Mouse (Mus musculus) hindbrain, embryonic 16.5 days (tissue): Measurements from ENCODE around the gene Gimap8. TPM values are rescaled to one million over a fixed set of nuclear protein-coding genes. Genes with fewer than 3 reads are reported as not detected.

Experiments used
- ATAC-seq: fragments of 200-750 bp; cut with Nextera tagmentation; 2 replicates; pipeline ENCODE4 v1.8.0; 2017; ENCODE audit warnings: moderate TSS enrichment, moderate library complexity
- H3K27ac ChIP-seq: fragments of 300-500 bp; sonication (generic); 2 replicates; pipeline ENCODE4 v1.5.1; 2014; ENCODE audit warnings: low read depth, mild to moderate bottlenecking, control low read depth, low read length, moderate library complexity
- H3K27me3 ChIP-seq: fragments of 300-500 bp; sonication (generic); replicated peaks from 2 replicates; pipeline ENCODE4 v1.6.1; 2014; ENCODE audit warnings: low read length; ENCODE audit not compliant: control insufficient read depth, insufficient read depth
- H3K36me3 ChIP-seq: fragments of 300-500 bp; sonication (generic); 2 replicates; pipeline ENCODE4 v1.6.1; 2014; ENCODE audit warnings: mild to moderate bottlenecking, low read length, moderate library complexity, mixed read lengths; ENCODE audit not compliant: control insufficient read depth, insufficient read depth
- H3K4me1 ChIP-seq: fragments of 300-500 bp; sonication (generic); 2 replicates; pipeline ENCODE4 v1.6.1; 2014; ENCODE audit warnings: low read depth, low read length; ENCODE audit not compliant: control insufficient read depth, insufficient read depth
- H3K4me2 ChIP-seq: fragments of 300-500 bp; sonication (generic); 2 replicates; pipeline ENCODE4 v1.6.1; 2014; ENCODE audit warnings: mild to moderate bottlenecking, low read length, control low read depth, moderate library complexity
- H3K4me3 ChIP-seq: fragments of 300-500 bp; sonication (generic); 2 replicates; pipeline ENCODE4 v1.5.1; 2014; ENCODE audit warnings: mild to moderate bottlenecking, low read length, control low read depth, moderate library complexity
- H3K9ac ChIP-seq: fragments of 300-500 bp; sonication (generic); 2 replicates; pipeline ENCODE4 v1.6.1; 2014; ENCODE audit warnings: low read depth, mild to moderate bottlenecking, control low read depth, low read length, moderate library complexity
- H3K9me3 ChIP-seq: fragments of 300-500 bp; sonication (generic); 2 replicates; pipeline ENCODE4 v1.6.1; 2014; ENCODE audit warnings: mild to moderate bottlenecking, low read length, moderate library complexity; ENCODE audit not compliant: control insufficient read depth
- WGBS: fragments of 180-500 bp; shearing (Covaris S2); extraction: QIAGEN DNeasy Blood & Tissue Kit; methylation state at CpG from one replicate; pipeline ENCODE4 v1.1.7; 2014; 5-methylcytosine and 5-hydroxymethylcytosine counted together
- polyA plus RNA-seq: library from polyadenylated mRNA; unstranded; fragments of >200 nt; fragmentation: Nextera tagmentation; extraction: Ambion mirVana; gene quantifications from 2 replicates; pipeline ENCODE4 v1.2.1, GENCODE M21; 2015

Gene Gimap8
- polyA plus RNA-seq, 1 experiment from 2014 or later, result 0.59 TPM

GRCm38 (mm10) chr6:48630831-48631230 is 16.2 kb upstream of the Gimap8 start:
- no peak overlapping the region for H3K4me3 ChIP-seq
- no peaks in the 10 kb centered on the region for H3K36me3 ChIP-seq
- H3K4me2 ChIP-seq, result no peak overlapping the region
- H3K4me1 ChIP-seq, result peaks cover 13% of the 10 kb centered on the region
- H3K27ac ChIP-seq, result no peak overlapping the region
- ATAC-seq, result no peak
- WGBS, result 91% methylated on average over 8 of the region's 8 CpGs
- no peaks in the 10 kb centered on the region for H3K9me3 ChIP-seq
- no peak overlapping the region for H3K9ac ChIP-seq
- H3K27me3 ChIP-seq, result peaks cover 5% of the 10 kb centered on the region

DNA sequence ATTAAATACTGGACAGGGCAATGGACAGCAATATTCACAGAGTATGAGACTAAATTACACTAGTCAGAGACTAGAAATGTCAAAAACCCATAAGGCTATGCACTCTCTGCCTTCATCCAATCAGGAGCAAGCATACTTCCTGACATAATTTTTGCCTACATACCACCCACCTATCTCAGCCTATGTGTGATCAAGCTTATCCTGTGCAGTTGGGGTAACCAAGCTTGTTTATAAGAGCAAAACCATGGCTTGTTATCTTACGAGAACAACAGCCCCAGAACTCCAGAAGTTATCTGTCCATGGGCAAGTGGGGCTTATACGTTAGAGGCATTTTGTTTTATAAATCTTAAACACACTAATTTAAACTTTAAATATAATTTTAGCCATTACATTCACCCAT is 11.9 kb upstream of the Gimap8 start:
- Histone ChIP-seq H3K4me2 (no peak overlapping the region), H3K27ac (no peak overlapping the region), H3K4me1 (no peaks in the 10 kb centered on the region; the same call in 1 of the 2 replicates), H3K4me3 (no peak overlapping the region), H3K9me3 (no peaks in the 10 kb centered on the region), H3K27me3 (no peaks in the 10 kb centered on the region; the same call in 1 of the 2 replicates), H3K36me3 (no peaks in the 10 kb centered on the region), H3K9ac (no peak overlapping the region)
- 83% methylated on average over 2 of the region's 2 CpGs for WGBS
- no peak for ATAC-seq

- no peaks in the 10 kb centered on the region for H3K36me3 ChIP-seq
- 32% methylated on average over 6 of the region's 6 CpGs for WGBS
- H3K9me3 ChIP-seq, result no peaks in the 10 kb centered on the region
- no peak overlapping the region for H3K4me3 ChIP-seq
- no peak for ATAC-seq
- no peaks in the 10 kb centered on the region for H3K4me1 ChIP-seq
- no peaks in the 10 kb centered on the region for H3K27me3 ChIP-seq
- H3K4me2 ChIP-seq, result no peak overlapping the region
- no peak overlapping the region for H3K27ac ChIP-seq
- no peak overlapping the region for H3K9ac ChIP-seq
These were observed 10.5 kb upstream of the Gimap8 start for GRCm38 (mm10) chr6:48636515-48636914.

GRCm38 (mm10) chr6:48637811-48638500 is 9.1 kb upstream of the Gimap8 start:
- Histone ChIP-seq H3K4me3 (no peak overlapping the region), H3K4me1 (no peaks in the 10 kb centered on the region), H3K9me3 (no peaks in the 10 kb centered on the region), H3K9ac (no peak overlapping the region), H3K4me2 (no peak overlapping the region), H3K27me3 (no peaks in the 10 kb centered on the region), H3K27ac (no peak overlapping the region), H3K36me3 (no peaks in the 10 kb centered on the region)
- ATAC-seq, result no peak
- whole genome bisulfite sequencing, result 56% methylated on average over 6 of the region's 6 CpGs

GRCm38 (mm10) chr6:48638553-48638952 is 8.5 kb upstream of the Gimap8 start:
- Histone ChIP-seq H3K4me3 (no peak overlapping the region), H3K9me3 (no peaks in the 10 kb centered on the region), H3K4me2 (no peak overlapping the region), H3K36me3 (no peaks in the 10 kb centered on the region), H3K27ac (no peak overlapping the region), H3K27me3 (no peaks in the 10 kb centered on the region), H3K4me1 (no peaks in the 10 kb centered on the region), H3K9ac (no peak overlapping the region)
- no peak for ATAC-seq
- 76% methylated on average over 2 of the region's 2 CpGs for WGBS

- WGBS, result 86% methylated on average over 6 of the region's 6 CpGs
- ATAC-seq, result no peak
- H3K4me2 ChIP-seq, result no peak overlapping the region
These were observed 5.6 kb upstream of the Gimap8 start for GRCm38 (mm10) chr6:48641391-48641790.

GRCm38 (mm10) chr6:48642764-48643292 is 4.2 kb upstream of the Gimap8 start:
- no peak overlapping the region for H3K27ac ChIP-seq
- no peak overlapping the region for H3K4me2 ChIP-seq
- WGBS, result 21% methylated on average over 4 of the region's 4 CpGs
- no peaks in the 10 kb centered on the region for H3K4me1 ChIP-seq
- no peaks in the 10 kb centered on the region for H3K27me3 ChIP-seq
- H3K36me3 ChIP-seq, result no peaks in the 10 kb centered on the region
- no peak overlapping the region for H3K9ac ChIP-seq
- ATAC-seq, result peak; percentile 45; the same call in 1 of the 2 replicates
- no peaks in the 10 kb centered on the region for H3K9me3 ChIP-seq
- H3K4me3 ChIP-seq, result no peak overlapping the region

More at GRCm38 (mm10) chr6:48641391-48641790, 5.6 kb upstream of the Gimap8 start:
- no peaks in the 10 kb centered on the region for H3K36me3 ChIP-seq
- no peak overlapping the region for H3K4me3 ChIP-seq
- no peak overlapping the region for H3K27ac ChIP-seq
- no peaks in the 10 kb centered on the region for H3K4me1 ChIP-seq
- H3K27me3 ChIP-seq, result no peaks in the 10 kb centered on the region
- no peaks in the 10 kb centered on the region for H3K9me3 ChIP-seq
- H3K9ac ChIP-seq, result no peak overlapping the region

DNA sequence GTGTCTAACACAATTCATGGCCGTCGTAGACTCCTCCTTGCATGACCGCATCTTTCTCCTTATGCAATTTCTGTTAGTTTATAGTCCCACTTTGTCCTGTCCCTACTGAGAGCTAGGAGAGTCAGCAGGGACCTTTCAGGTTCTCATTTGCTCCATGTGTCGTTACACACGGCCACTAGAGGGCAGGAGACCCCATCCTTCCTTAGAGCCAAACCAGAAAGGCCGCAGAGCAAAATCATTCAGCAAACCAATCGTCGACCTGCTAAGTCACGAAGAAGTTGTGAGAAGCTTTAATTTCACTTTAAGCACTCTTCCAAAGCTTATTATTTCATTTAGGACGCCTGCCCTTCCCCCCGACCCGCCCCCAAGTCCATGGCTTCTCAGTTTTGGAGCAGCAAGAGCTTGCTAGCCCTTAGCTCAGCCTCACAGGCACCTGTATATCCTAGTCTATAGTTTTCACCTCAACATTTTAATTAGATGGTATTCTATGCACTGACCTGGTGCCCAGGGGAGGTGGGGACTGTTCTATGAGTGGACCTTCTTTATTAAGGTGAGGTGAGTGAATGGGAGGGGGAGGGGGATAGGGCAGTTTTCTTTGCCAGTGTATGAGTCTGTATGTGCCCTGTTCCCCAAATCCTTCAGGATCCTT is 1.2 kb upstream of the Gimap8 start:
- Histone ChIP-seq H3K4me2 (no peak overlapping the region), H3K9me3 (no peaks in the 10 kb centered on the region), H3K27me3 (no peaks in the 10 kb centered on the region), H3K27ac (no peak overlapping the region), H3K4me3 (no peak overlapping the region), H3K36me3 (no peaks in the 10 kb centered on the region), H3K4me1 (no peaks in the 10 kb centered on the region), H3K9ac (no peak overlapping the region)
- 0 out of 2 replicates have a peak, but pooled peaks have one; percentile 48 for ATAC-seq
- WGBS, result 18% methylated on average over 12 of the region's 12 CpGs

DNA sequence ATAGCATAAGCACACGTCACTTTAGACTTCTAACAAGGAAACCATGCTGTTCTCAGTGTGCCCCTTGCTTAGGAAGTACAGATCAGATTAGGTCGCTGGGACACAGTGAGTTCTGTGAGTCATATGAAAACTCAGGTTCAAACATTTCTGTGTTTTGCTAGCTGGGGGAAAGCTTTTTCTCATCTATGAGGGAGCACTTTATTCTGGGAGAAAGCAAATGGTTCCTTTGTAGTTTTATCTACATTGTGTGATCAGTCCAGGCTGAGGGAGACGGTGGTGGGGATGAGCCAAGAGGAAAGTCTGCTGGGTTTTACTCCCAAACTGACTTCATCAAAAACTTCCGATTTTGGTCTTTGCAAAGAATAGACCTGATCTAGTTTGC is 734 bp upstream of the Gimap8 start:
- H3K9ac ChIP-seq, result no peak overlapping the region
- WGBS, result 84% methylated on average over 4 of the region's 4 CpGs
- H3K9me3 ChIP-seq, result no peaks in the 10 kb centered on the region

More for the DNA sequence above, 734 bp upstream of the Gimap8 start:
- no peaks in the 10 kb centered on the region for H3K27me3 ChIP-seq
- no peak overlapping the region for H3K4me2 ChIP-seq
- no peak overlapping the region for H3K27ac ChIP-seq
- H3K36me3 ChIP-seq, result no peaks in the 10 kb centered on the region
- H3K4me1 ChIP-seq, result no peaks in the 10 kb centered on the region
- ATAC-seq, result no peak
- no peak overlapping the region for H3K4me3 ChIP-seq
